Mouse (Mus musculus) small intestine, adult 2 months (tissue): ENCODE measurements at regions not wholly inside any gene's neighbourhood (a gene's known extent, or its start where the extent isn't known, plus 50 kb on each side); places are given as distances from the start of the nearest gene placed in this dataset.

Experiments used
- H3K27ac ChIP-seq: fragments of 200-500 bp; 2 replicates; pipeline ENCODE4 v1.5.1; 2012; ENCODE audit warnings: low read depth, low read length, control low read depth, inconsistent platforms; ENCODE audit not compliant: insufficient read depth
- H3K27me3 ChIP-seq: fragments of 200-500 bp; 2 replicates; pipeline ENCODE4 v1.6.1; 2012; ENCODE audit warnings: mild to moderate bottlenecking, moderate library complexity, low read length, inconsistent platforms; ENCODE audit not compliant: control insufficient read depth, insufficient read depth
- H3K36me3 ChIP-seq: fragments of 200-500 bp; 2 replicates; pipeline ENCODE4 v1.6.1; 2012; ENCODE audit warnings: mild to moderate bottlenecking, low read length, control low read depth, inconsistent platforms; ENCODE audit not compliant: control insufficient read depth, insufficient read depth
- H3K4me1 ChIP-seq: fragments of 200-500 bp; 2 replicates; pipeline ENCODE4 v1.6.1; 2012; ENCODE audit warnings: low read length, inconsistent platforms, mixed read lengths; ENCODE audit not compliant: control insufficient read depth, insufficient read depth, insufficient read length
- H3K4me3 ChIP-seq: fragments of 200-500 bp; 2 replicates; pipeline ENCODE4 v1.5.1; 2012; ENCODE audit warnings: low read depth, mild to moderate bottlenecking, control low read depth, inconsistent platforms, low read length, moderate library complexity
- CTCF ChIP-seq: fragments of 200-500 bp; IDR thresholded peaks from 2 replicates; pipeline ENCODE4 v1.5.1; 2012; ENCODE audit warnings: low read depth, mild to moderate bottlenecking, control low read depth, inconsistent platforms, low read length, moderate library complexity, mixed read lengths; ENCODE audit not compliant: insufficient replicate concordance, insufficient read length; ENCODE audit errors: extremely low read depth
- POLR2A ChIP-seq: fragments of 200-500 bp; IDR thresholded peaks from 2 replicates; pipeline ENCODE4 v1.6.1; 2012; ENCODE audit warnings: low read depth, mild to moderate bottlenecking, control low read depth, inconsistent platforms, low read length, moderate library complexity
- WGBS: fragments of 180-500 bp; shearing (Covaris S2); methylation state at CpG from one replicate; pipeline ENCODE4 v1.1.7; 2018; 5-methylcytosine and 5-hydroxymethylcytosine counted together

GRCm38 (mm10) chr10:19177414-19177813 is 162.0 kb upstream of the Tnfaip3 start:
- 29% methylated on average over 2 of the region's 2 CpGs for WGBS
- H3K4me3 ChIP-seq: no peak overlapping the region
- H3K27ac ChIP-seq: peak overlapping the region; percentile 46; the same call in 1 of the 2 replicates
- no peaks in the 10 kb centered on the region for H3K27me3 ChIP-seq
- TF ChIP-seq POLR2A (no peak), CTCF (no peak)
- H3K4me1 ChIP-seq: peaks cover 11% of the 10 kb centered on the region; the same call in 1 of the 2 replicates
- H3K36me3 ChIP-seq: no peaks in the 10 kb centered on the region

- no peak overlapping the region for H3K4me3 ChIP-seq
- no peak overlapping the region for H3K27ac ChIP-seq
- H3K36me3 ChIP-seq: no peaks in the 10 kb centered on the region
- 37% methylated on average over 3 of the region's 3 CpGs for WGBS
- H3K27me3 ChIP-seq: no peaks in the 10 kb centered on the region
- H3K4me1 ChIP-seq: peaks cover 11% of the 10 kb centered on the region; the same call in 1 of the 2 replicates
- TF ChIP-seq CTCF: no peak
- no peak for TF ChIP-seq POLR2A
Measured at GRCm38 (mm10) chr10:19176249-19176648, 160.8 kb upstream of the Tnfaip3 start.

DNA sequence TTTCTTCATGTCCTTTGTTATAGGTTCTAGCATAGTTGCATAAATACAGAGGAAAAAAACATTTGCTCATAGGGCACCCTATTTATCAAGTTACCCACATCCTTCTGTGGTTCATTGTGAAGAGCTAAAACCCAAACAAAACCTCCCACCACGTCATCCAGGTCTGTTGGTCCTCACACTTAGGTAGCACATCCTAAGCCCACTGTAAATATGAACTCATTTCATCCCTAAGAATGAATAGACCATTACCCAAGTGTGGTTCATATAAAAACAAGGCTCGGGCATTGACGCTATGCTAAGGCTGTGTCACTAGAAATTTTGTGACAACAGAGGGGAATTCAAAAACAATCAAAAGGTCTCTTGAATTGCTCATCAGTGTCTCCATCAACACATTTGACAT is 156.4 kb upstream of the Tnfaip3 start:
- Histone ChIP-seq H3K27me3 (no peaks in the 10 kb centered on the region), H3K36me3 (no peaks in the 10 kb centered on the region), H3K4me3 (no peak overlapping the region), H3K27ac (no peak overlapping the region), H3K4me1 (peaks cover 19% of the 10 kb centered on the region)
- WGBS: 87% methylated on average over 3 of the region's 3 CpGs
- no peak for TF ChIP-seq POLR2A
- no peak for TF ChIP-seq CTCF

- H3K4me3 ChIP-seq: no peak overlapping the region
- peaks cover 18% of the 10 kb centered on the region for H3K4me1 ChIP-seq
- peak overlapping the region; percentile 55; the same call in 1 of the 2 replicates for H3K27ac ChIP-seq
- TF ChIP-seq CTCF (no peak), POLR2A (no peak)
- no peaks in the 10 kb centered on the region for H3K36me3 ChIP-seq
- H3K27me3 ChIP-seq: no peaks in the 10 kb centered on the region
- 35% methylated on average over 4 of the region's 4 CpGs for WGBS
Measured at GRCm38 (mm10) chr10:19170596-19170995, 155.1 kb upstream of the Tnfaip3 start.

GRCm38 (mm10) chr10:19169272-19169671 is 153.8 kb upstream of the Tnfaip3 start:
- TF ChIP-seq CTCF (no peak), POLR2A (no peak)
- Histone ChIP-seq H3K27ac (no peak overlapping the region), H3K36me3 (no peaks in the 10 kb centered on the region), H3K27me3 (no peaks in the 10 kb centered on the region), H3K4me1 (peaks cover 18% of the 10 kb centered on the region), H3K4me3 (no peak overlapping the region)
- 74% methylated on average over 2 of the region's 2 CpGs for WGBS

- H3K4me3 ChIP-seq: no peak overlapping the region
- H3K36me3 ChIP-seq: no peaks in the 10 kb centered on the region
- H3K4me1 ChIP-seq: peaks cover 20% of the 10 kb centered on the region
- WGBS: 93% methylated on average over 5 of the region's 5 CpGs
- peak overlapping the region; percentile 31 for H3K27ac ChIP-seq
- H3K27me3 ChIP-seq: no peaks in the 10 kb centered on the region
- TF ChIP-seq CTCF (no peak), POLR2A (no peak)
Measured at GRCm38 (mm10) chr10:19168362-19168761, 152.9 kb upstream of the Tnfaip3 start.

- 22% methylated on average over 8 of the region's 8 CpGs for WGBS
- peak overlapping the region; percentile 31 for H3K27ac ChIP-seq
Measured at GRCm38 (mm10) chr10:19167641-19168271, 152.3 kb upstream of the Tnfaip3 start.

More at GRCm38 (mm10) chr10:19167641-19168271, 152.3 kb upstream of the Tnfaip3 start:
- Histone ChIP-seq H3K27me3 (no peaks in the 10 kb centered on the region), H3K4me1 (peaks cover 21% of the 10 kb centered on the region), H3K36me3 (no peaks in the 10 kb centered on the region), H3K4me3 (peak overlapping the region; percentile 13; the same call in 1 of the 2 replicates)
- TF ChIP-seq POLR2A (no peak), CTCF (no peak)
